Mouse (Mus musculus): ENCODE results near the gene Ubash3a. TPM values are rescaled to one million over a fixed set of nuclear protein-coding genes. Genes with fewer than 3 reads are reported as not detected.

The Ubash3a gene
- polyA plus RNA-seq, 1 experiment from 2014 or later: not detected

DNA sequence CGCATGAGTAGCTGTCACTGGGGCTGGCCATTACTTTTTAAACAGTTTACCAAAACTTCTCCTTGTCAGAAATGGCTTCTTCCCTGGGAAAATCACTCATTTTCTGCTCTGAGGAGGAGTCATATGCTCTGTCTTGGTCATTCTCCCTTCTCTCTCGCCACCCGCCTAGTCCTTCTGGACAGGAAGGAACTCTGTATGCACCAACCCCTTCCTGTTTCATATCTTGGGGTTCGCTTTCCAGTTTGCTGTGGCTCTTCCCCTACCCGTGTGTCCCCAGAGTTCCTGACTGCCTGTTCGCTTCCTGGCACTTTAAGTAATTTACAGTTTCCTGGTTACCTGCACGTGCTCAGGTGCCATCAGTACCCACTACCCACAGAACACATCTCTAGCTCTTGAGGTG lies 19.3 kb downstream of the Ubash3a start:
- WGBS: 85% methylated on average over 7 of the region's 7 CpGs
- H3K9me3 ChIP-seq (replicated peaks; ENCODE audit: control insufficient read depth, low read length): no peaks in the 10 kb centered on the region

GRCm38 (mm10) chr17:31231780-31232179 lies 24.1 kb downstream of the Ubash3a start:
- no peaks in the 10 kb centered on the region for H3K36me3 ChIP-seq (ENCODE audit: control insufficient read depth, insufficient read depth, low read length)
- no peaks in the 10 kb centered on the region for H3K4me1 ChIP-seq (ENCODE audit: control insufficient read depth, insufficient read depth, low read length)
- no peak overlapping the region for H3K4me3 ChIP-seq (ENCODE audit: low read depth, low read length)
- no peaks in the 10 kb centered on the region for H3K9me3 ChIP-seq (replicated peaks; ENCODE audit: control insufficient read depth, low read length)
- no peak for DNase-seq (ENCODE audit: low spot score)
- WGBS: 47% methylated on average over 6 of the region's 6 CpGs
- H3K4me2 ChIP-seq (ENCODE audit: low read length): no peak overlapping the region
- no peak overlapping the region for H3K27ac ChIP-seq (ENCODE audit: low read depth, low read length)
- H3K27me3 ChIP-seq (replicated peaks; ENCODE audit: control insufficient read depth, insufficient read depth, low read length): no peaks in the 10 kb centered on the region
- no peak overlapping the region for H3K9ac ChIP-seq (ENCODE audit: low read length)
- ATAC-seq: no peak

More for the DNA sequence above, 19.3 kb downstream of the Ubash3a start:
- H3K27me3 ChIP-seq (replicated peaks; ENCODE audit: control insufficient read depth, insufficient read depth, low read length): no peaks in the 10 kb centered on the region
- H3K27ac ChIP-seq (ENCODE audit: low read depth, low read length): no peak overlapping the region
- ATAC-seq (no peak), DNase-seq (ENCODE audit: low spot score) (no peak)
- no peak overlapping the region for H3K9ac ChIP-seq (ENCODE audit: low read length)
- H3K4me3 ChIP-seq (ENCODE audit: low read depth, low read length): no peak overlapping the region
- no peak overlapping the region for H3K4me2 ChIP-seq (ENCODE audit: low read length)
- no peaks in the 10 kb centered on the region for H3K36me3 ChIP-seq (ENCODE audit: control insufficient read depth, insufficient read depth, low read length)
- H3K4me1 ChIP-seq (ENCODE audit: control insufficient read depth, insufficient read depth, low read length): no peaks in the 10 kb centered on the region

GRCm38 (mm10) chr17:31232251-31233010 lies 24.8 kb downstream of the Ubash3a start:
- WGBS: 31% methylated on average over 8 of the region's 8 CpGs
- Histone ChIP-seq H3K9ac (ENCODE audit: low read length) (no peak overlapping the region), H3K9me3 (replicated peaks; ENCODE audit: control insufficient read depth, low read length) (no peaks in the 10 kb centered on the region), H3K27me3 (replicated peaks; ENCODE audit: control insufficient read depth, insufficient read depth, low read length) (no peaks in the 10 kb centered on the region), H3K4me1 (ENCODE audit: control insufficient read depth, insufficient read depth, low read length) (no peaks in the 10 kb centered on the region), H3K36me3 (ENCODE audit: control insufficient read depth, insufficient read depth, low read length) (no peaks in the 10 kb centered on the region), H3K4me2 (ENCODE audit: low read length) (no peak overlapping the region), H3K27ac (ENCODE audit: low read depth, low read length) (no peak overlapping the region; the same call in 1 of the 2 replicates), H3K4me3 (ENCODE audit: low read depth, low read length) (no peak overlapping the region)
- ATAC-seq (no peak), DNase-seq (ENCODE audit: low spot score) (peak; percentile 21)

- Histone ChIP-seq H3K27me3 (replicated peaks; ENCODE audit: control insufficient read depth, insufficient read depth, low read length) (no peaks in the 10 kb centered on the region), H3K4me3 (ENCODE audit: low read depth, low read length) (no peak overlapping the region), H3K9me3 (replicated peaks; ENCODE audit: control insufficient read depth, low read length) (no peaks in the 10 kb centered on the region), H3K4me1 (ENCODE audit: control insufficient read depth, insufficient read depth, low read length) (no peaks in the 10 kb centered on the region), H3K9ac (ENCODE audit: low read length) (no peak overlapping the region), H3K27ac (ENCODE audit: low read depth, low read length) (no peak overlapping the region), H3K36me3 (ENCODE audit: control insufficient read depth, insufficient read depth, low read length) (no peaks in the 10 kb centered on the region), H3K4me2 (ENCODE audit: low read length) (no peak overlapping the region)
- DNase-seq (ENCODE audit: low spot score) (no peak), ATAC-seq (no peak)
- 100% methylated on average over 1 of the region's 1 CpGs for WGBS
These were observed 28.2 kb downstream of the Ubash3a start for GRCm38 (mm10) chr17:31235915-31236314.

GRCm38 (mm10) chr17:31238234-31239020 lies 30.8 kb downstream of the Ubash3a start:
- no peak overlapping the region for H3K9ac ChIP-seq (ENCODE audit: low read length)
- DNase-seq (ENCODE audit: low spot score): no peak
- no peaks in the 10 kb centered on the region for H3K27me3 ChIP-seq (replicated peaks; ENCODE audit: control insufficient read depth, insufficient read depth, low read length)
- ATAC-seq: no peak
- H3K9me3 ChIP-seq (replicated peaks; ENCODE audit: control insufficient read depth, low read length): no peaks in the 10 kb centered on the region
- WGBS: 79% methylated on average over 7 of the region's 7 CpGs
- no peak overlapping the region for H3K4me3 ChIP-seq (ENCODE audit: low read depth, low read length)
- H3K4me2 ChIP-seq (ENCODE audit: low read length): no peak overlapping the region
- H3K4me1 ChIP-seq (ENCODE audit: control insufficient read depth, insufficient read depth, low read length): no peaks in the 10 kb centered on the region
- no peak overlapping the region for H3K27ac ChIP-seq (ENCODE audit: low read depth, low read length)
- H3K36me3 ChIP-seq (ENCODE audit: control insufficient read depth, insufficient read depth, low read length): no peaks in the 10 kb centered on the region

DNA sequence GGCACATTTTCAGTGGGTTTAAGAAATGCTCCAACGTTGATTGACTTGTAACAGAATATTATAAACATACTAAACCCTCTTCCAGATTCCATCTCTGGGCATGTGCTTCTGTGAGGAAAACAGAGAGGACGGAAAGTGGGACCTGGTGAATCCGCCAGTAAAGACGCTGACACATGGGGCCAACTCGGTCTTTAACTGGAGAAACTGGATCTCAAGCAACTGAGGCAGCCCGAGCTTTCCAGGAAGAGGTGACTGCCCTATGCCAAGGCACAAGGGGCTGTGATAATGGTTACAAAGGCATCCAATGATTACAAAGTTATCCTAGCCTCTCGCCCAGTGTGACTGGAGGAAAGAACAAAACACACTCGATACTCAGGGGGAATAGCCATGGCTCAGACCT lies 33.5 kb downstream of the Ubash3a start:
- Histone ChIP-seq H3K4me3 (ENCODE audit: low read depth, low read length) (no peak overlapping the region), H3K9ac (ENCODE audit: low read length) (no peak overlapping the region), H3K4me1 (ENCODE audit: control insufficient read depth, insufficient read depth, low read length) (no peaks in the 10 kb centered on the region), H3K4me2 (ENCODE audit: low read length) (no peak overlapping the region), H3K27ac (ENCODE audit: low read depth, low read length) (no peak overlapping the region), H3K27me3 (replicated peaks; ENCODE audit: control insufficient read depth, insufficient read depth, low read length) (no peaks in the 10 kb centered on the region), H3K9me3 (replicated peaks; ENCODE audit: control insufficient read depth, low read length) (no peaks in the 10 kb centered on the region), H3K36me3 (ENCODE audit: control insufficient read depth, insufficient read depth, low read length) (no peaks in the 10 kb centered on the region)
- no peak for DNase-seq (ENCODE audit: low spot score)
- ATAC-seq: no peak
- WGBS: 89% methylated on average over 8 of the region's 8 CpGs

- Histone ChIP-seq H3K9ac (ENCODE audit: low read length) (no peak overlapping the region), H3K4me1 (ENCODE audit: control insufficient read depth, insufficient read depth, low read length) (no peaks in the 10 kb centered on the region), H3K36me3 (ENCODE audit: control insufficient read depth, insufficient read depth, low read length) (no peaks in the 10 kb centered on the region), H3K27me3 (replicated peaks; ENCODE audit: control insufficient read depth, insufficient read depth, low read length) (no peaks in the 10 kb centered on the region), H3K4me3 (ENCODE audit: low read depth, low read length) (no peak overlapping the region), H3K27ac (ENCODE audit: low read depth, low read length) (no peak overlapping the region), H3K9me3 (replicated peaks; ENCODE audit: control insufficient read depth, low read length) (no peaks in the 10 kb centered on the region), H3K4me2 (ENCODE audit: low read length) (no peak overlapping the region)
- ATAC-seq: no peak
- no peak for DNase-seq (ENCODE audit: low spot score)
- whole genome bisulfite sequencing: 0% methylated on average over 1 of the region's 1 CpGs
These were observed 35.1 kb downstream of the Ubash3a start for GRCm38 (mm10) chr17:31242764-31243163.

DNA sequence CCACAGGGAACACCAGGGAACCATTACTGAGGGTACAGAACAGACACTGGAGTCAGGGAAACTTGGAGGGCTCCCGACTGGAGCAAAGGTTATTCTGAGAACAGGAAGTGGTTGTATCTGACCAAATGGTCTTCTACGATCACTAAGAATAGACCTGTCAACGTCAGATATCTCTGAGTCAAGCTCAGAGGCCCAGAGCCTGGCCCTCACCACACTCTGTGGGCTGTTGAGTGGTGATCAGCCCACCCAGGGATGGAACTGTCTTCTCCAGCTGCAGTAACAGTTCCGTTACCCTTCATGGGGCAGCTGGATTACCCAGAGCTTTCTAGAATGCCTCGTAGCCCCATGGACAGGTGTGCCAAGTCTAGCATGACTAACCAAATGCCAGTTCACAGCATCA lies 37.6 kb downstream of the Ubash3a start:
- DNase-seq (ENCODE audit: low spot score) (no peak), ATAC-seq (no peak)
- Histone ChIP-seq H3K9ac (ENCODE audit: low read length) (no peak overlapping the region), H3K27ac (ENCODE audit: low read depth, low read length) (no peak overlapping the region), H3K9me3 (replicated peaks; ENCODE audit: control insufficient read depth, low read length) (no peaks in the 10 kb centered on the region), H3K4me3 (ENCODE audit: low read depth, low read length) (no peak overlapping the region), H3K27me3 (replicated peaks; ENCODE audit: control insufficient read depth, insufficient read depth, low read length) (no peaks in the 10 kb centered on the region), H3K4me1 (ENCODE audit: control insufficient read depth, insufficient read depth, low read length) (no peaks in the 10 kb centered on the region), H3K4me2 (ENCODE audit: low read length) (no peak overlapping the region), H3K36me3 (ENCODE audit: control insufficient read depth, insufficient read depth, low read length) (no peaks in the 10 kb centered on the region)
- 83% methylated on average over 5 of the region's 5 CpGs for WGBS

- H3K27ac ChIP-seq (ENCODE audit: low read depth, low read length): no peak overlapping the region
- no peak overlapping the region for H3K4me2 ChIP-seq (ENCODE audit: low read length)
- H3K4me1 ChIP-seq (ENCODE audit: control insufficient read depth, insufficient read depth, low read length): no peaks in the 10 kb centered on the region
- ATAC-seq: no peak
- 47% methylated on average over 5 of the region's 5 CpGs for WGBS
- no peaks in the 10 kb centered on the region for H3K36me3 ChIP-seq (ENCODE audit: control insufficient read depth, insufficient read depth, low read length)
- no peaks in the 10 kb centered on the region for H3K27me3 ChIP-seq (replicated peaks; ENCODE audit: control insufficient read depth, insufficient read depth, low read length)
- no peak overlapping the region for H3K4me3 ChIP-seq (ENCODE audit: low read depth, low read length)
- no peak overlapping the region for H3K9ac ChIP-seq (ENCODE audit: low read length)
- H3K9me3 ChIP-seq (replicated peaks; ENCODE audit: control insufficient read depth, low read length): no peaks in the 10 kb centered on the region
- no peak for DNase-seq (ENCODE audit: low spot score)
These were observed 39.5 kb downstream of the Ubash3a start for GRCm38 (mm10) chr17:31247144-31247543.

All from forebrain, embryonic 14.5 days (tissue).